ENCODE assay signal across 21 mouse cellular contexts in the genomic region with DNA sequence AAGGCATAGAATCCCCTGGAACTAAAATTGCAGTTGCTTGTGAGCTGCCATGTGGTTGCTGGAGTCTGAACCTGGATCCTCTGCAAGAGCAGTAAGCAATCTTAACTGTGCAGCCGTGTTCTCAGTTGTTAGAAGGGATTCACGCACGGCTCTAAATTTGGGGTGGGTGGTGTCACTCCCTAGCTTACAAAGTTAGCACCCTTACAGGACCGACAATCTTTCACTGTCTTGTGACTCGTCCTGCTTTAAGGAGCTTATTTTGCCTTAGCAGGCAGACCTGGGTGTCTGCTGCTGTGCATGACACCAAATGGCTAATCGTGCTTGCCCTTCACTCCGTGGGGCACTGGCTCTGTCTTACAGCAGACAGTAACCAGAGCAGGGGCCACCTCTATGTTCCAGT.
DNase-seq lines count a peak whose midpoint lies in the region; TF ChIP-seq lines count a peak whose summit lies in the region.
"Had no signal": no experiment of that assay in that cellular context is flagged by ENCODE, and none has a peak within 500 bp of the region (broad histone marks: within the 10 kb centered on the region; RNA-seq: fewer than 3 reads in every experiment).

No protein-coding gene starts in this region.

- intact Hi-C loops in left cerebral cortex, adult 2 months (cut with DNase I): no loop called here

- no peak for TF ChIP-seq CTCF in left cerebral cortex, adult 2 months (IDR thresholded peaks at IDR 0.05)

- H3K4me3 ChIP-seq in left cerebral cortex, adult 2 months: no peak overlapping the region
- H3K4me3 ChIP-seq: embryonic facial prominence, embryonic 15.5 days; erythroblast, embryonic 14.5 days; forebrain, embryonic 10.5 days; forebrain, embryonic 15.5 days; heart, adult 2 months; heart, embryonic 15.5 days had no signal

- peak overlapping the region; percentile 84 for H3K27ac ChIP-seq in left cerebral cortex, adult 2 months
- H3K27ac ChIP-seq: embryonic facial prominence, embryonic 15.5 days; forebrain, embryonic 10.5 days; forebrain, embryonic 15.5 days; heart, adult 2 months; heart, embryonic 15.5 days; hindbrain, embryonic 14.5 days had no signal

- peak; percentile 29 for DNase-seq in cerebellum, adult 9-10 months
- DNase-seq in cerebellum, adult 18-20 months: no peak
- no peak for DNase-seq in left cerebral cortex, adult 2 months (ENCODE audit: extremely low spot score in 1 of 2, low spot score in 2 of 2)
- no peak for DNase-seq in left cerebral cortex, adult 11 months (ENCODE audit: low spot score)
- peak; percentile 41 for DNase-seq in right cerebral cortex, postnatal 25 days
- no peak for DNase-seq in right cerebral cortex, postnatal 4 days
- DNase-seq in gastrocnemius, adult 18-20 months (ENCODE audit: low spot score): no peak
- DNase-seq: adrenal gland, postnatal 10 days; B cell, adult 2 months; cerebellum, adult 11-12 months; cerebellum, postnatal 10 days; embryo, embryonic 11 days; gastrocnemius, postnatal 10 days; heart, adult 2 months; heart, postnatal 14 days had no signal

Comparison
In these comparisons a context has a peak if more than half of its experiments do, and no peak if none do; other contexts are left out.
1. DNase-seq: peak in cerebellum, adult 9-10 months (single experiment) and right cerebral cortex, postnatal 25 days (single experiment); none in cerebellum, adult 18-20 months (0 of 2), left cerebral cortex, adult 2 months (0 of 2), left cerebral cortex, adult 11 months (single experiment), right cerebral cortex, postnatal 4 days (single experiment) and gastrocnemius, adult 18-20 months (single experiment).